Comparison of ENCODE assay signal across 17 mouse cellular contexts in genomic region chr2:168292041-168292440, GRCm38 (mm10). TPM values are rescaled to one million over a fixed set of nuclear protein-coding genes. Genes with fewer than 3 reads are reported as not detected.
DNase-seq lines count a peak whose midpoint lies in the region; ATAC-seq lines count a peak whose summit lies in the region.
"Had no signal": no experiment of that assay in that cellular context is flagged by ENCODE, and none has a peak within 500 bp of the region (broad histone marks: within the 10 kb centered on the region; RNA-seq: fewer than 3 reads in every experiment).

No protein-coding gene starts in this region.

- H3K27me3 ChIP-seq in heart, embryonic 13.5 days (replicated peaks), result peaks cover 97% of the 10 kb centered on the region
- 0 out of 2 replicates have a peak, but pooled peaks cover 2% of the 10 kb centered on the region for H3K27me3 ChIP-seq in kidney, embryonic 15.5 days
- peaks cover 34% of the 10 kb centered on the region for H3K27me3 ChIP-seq in limb, embryonic 10.5 days (ENCODE audit: low read depth, poor library complexity, severe bottlenecking)
- H3K27me3 ChIP-seq: stomach, embryonic 15.5 days had no signal

- intact Hi-C loops in heart, postnatal 14 days (cut with DNase I), result no loop called here

- H3K9ac ChIP-seq in heart, embryonic 13.5 days, result no peak overlapping the region
- H3K9ac ChIP-seq in kidney, embryonic 15.5 days, result no peak overlapping the region
- H3K9ac ChIP-seq: stomach, embryonic 15.5 days had no signal

- H3K4me3 ChIP-seq in heart, embryonic 13.5 days, result no peak overlapping the region
- no peak overlapping the region for H3K4me3 ChIP-seq in kidney, embryonic 15.5 days (replicated peaks)
- H3K4me3 ChIP-seq in limb, embryonic 10.5 days, result 0 out of 2 replicates have a peak overlapping the region, but pooled peaks have one; percentile 9
- H3K4me3 ChIP-seq: stomach, embryonic 15.5 days had no signal

- peak overlapping the region; percentile 44 for H3K4me2 ChIP-seq in heart, embryonic 13.5 days
- peak overlapping the region; percentile 18 for H3K4me2 ChIP-seq in kidney, embryonic 15.5 days
- H3K4me2 ChIP-seq: stomach, embryonic 15.5 days had no signal

- peaks cover 15% of the 10 kb centered on the region; the same call in 1 of the 2 replicates for H3K9me3 ChIP-seq in heart, embryonic 13.5 days
- no peaks in the 10 kb centered on the region for H3K9me3 ChIP-seq in kidney, embryonic 15.5 days (replicated peaks)
- no peaks in the 10 kb centered on the region for H3K9me3 ChIP-seq in limb, embryonic 10.5 days (replicated peaks)
- H3K9me3 ChIP-seq: stomach, embryonic 15.5 days had no signal

- H3K4me1 ChIP-seq in heart, embryonic 13.5 days, result peaks cover 15% of the 10 kb centered on the region
- peaks cover 13% of the 10 kb centered on the region for H3K4me1 ChIP-seq in kidney, embryonic 15.5 days
- H3K4me1 ChIP-seq in limb, embryonic 10.5 days, result peaks cover 30% of the 10 kb centered on the region

- ATAC-seq in heart, embryonic 13.5 days (ENCODE audit: extremely low read depth, insufficient number of reproducible peaks, low FRiP score, low TSS enrichment), result no peak
- 0 out of 2 replicates have a peak, but pooled peaks have one; percentile 40 for ATAC-seq in kidney, embryonic 15.5 days (replicated peaks; ENCODE audit: low FRiP score)
- ATAC-seq in erythroid progenitor cell, adult 5-6 weeks (replicated peaks; ENCODE audit: low FRiP score, poor library complexity, severe bottlenecking), result no peak
- ATAC-seq: forebrain, embryonic 14.5 days; Patski had no signal

- no peak overlapping the region for H3K27ac ChIP-seq in heart, embryonic 13.5 days (replicated peaks)
- no peak overlapping the region for H3K27ac ChIP-seq in kidney, embryonic 15.5 days
- no peak overlapping the region for H3K27ac ChIP-seq in limb, embryonic 10.5 days
- H3K27ac ChIP-seq: stomach, embryonic 15.5 days had no signal

- WGBS in heart, embryonic 13.5 days, result 8% methylated on average over 10 of the region's 10 CpGs
- WGBS in kidney, embryonic 15.5 days, result 6% methylated on average over 10 of the region's 10 CpGs
- 15% methylated on average over 10 of the region's 10 CpGs for WGBS in limb, embryonic 10.5 days

- no peak for DNase-seq in heart, postnatal 14 days
- DNase-seq in kidney, postnatal 10 days, result no peak
- DNase-seq in 416B (ENCODE audit: low read depth), result peak; percentile 37
- DNase-seq in limb, embryonic 10.5 days (ENCODE audit: low spot score), result peak; percentile 64
- no peak for DNase-seq in B cell, adult 2 months
- DNase-seq: cerebellum, postnatal 25 days; kidney, adult 18-20 months; liver; lung, adult 18-20 months; spleen, adult 18-20 months had no signal

- H3K36me3 ChIP-seq in heart, embryonic 13.5 days, result no peaks in the 10 kb centered on the region
- H3K36me3 ChIP-seq in kidney, embryonic 15.5 days, result no peaks in the 10 kb centered on the region
- no peaks in the 10 kb centered on the region for H3K36me3 ChIP-seq in limb, embryonic 10.5 days
- H3K36me3 ChIP-seq: stomach, embryonic 15.5 days had no signal

RNA-seq across cellular contexts. Expression of gene Kcng1, which starts 10.5 kb away (rescaled TPM):
- polyA plus RNA-seq in heart, embryonic 13.5 days (2015; fragmentation: Nextera tagmentation; extraction: Ambion mirVana), result 0.90 and 0.97 TPM in 2 replicates
- under 1 TPM; 0.33 to 0.41 TPM for total RNA-seq in heart, postnatal 14 days (2021)
- 0.99 and 3.1 TPM in 2 replicates for polyA plus RNA-seq in kidney, embryonic 15.5 days (2015; fragmentation: Nextera tagmentation; extraction: Ambion mirVana)
- 1.4 and 2.3 TPM in 2 replicates for polyA plus RNA-seq in limb, embryonic 10.5 days (2016; fragmentation: Nextera tagmentation; extraction: Ambion mirVana)
- not detected in 2 replicates for total RNA-seq in erythroid progenitor cell, adult 5-6 weeks (2015; ENCODE audit: low replicate concordance)
- total RNA-seq in erythroid progenitor cell, adult 5-6 weeks (2017; ENCODE audit: low replicate concordance), result not detected in 2 replicates
- polyA plus RNA-seq: Patski; thymus, postnatal 0 days had no signal

Comparison
In these comparisons a context has a peak if more than half of its experiments do, and no peak if none do; other contexts are left out.
1. DNase-seq: peak in 416B (single experiment) and limb, embryonic 10.5 days (single experiment); none in heart, postnatal 14 days (0 of 2), kidney, postnatal 10 days (single experiment) and B cell, adult 2 months (0 of 2).